Mouse (Mus musculus): ENCODE measurements around the gene Cbl.
"Not testable (repeated sequence)": the region's sequence is repeated elsewhere in the genome, so short reads cannot be mapped to it uniquely, and the experiment has no call there.

Gene Cbl

DNA sequence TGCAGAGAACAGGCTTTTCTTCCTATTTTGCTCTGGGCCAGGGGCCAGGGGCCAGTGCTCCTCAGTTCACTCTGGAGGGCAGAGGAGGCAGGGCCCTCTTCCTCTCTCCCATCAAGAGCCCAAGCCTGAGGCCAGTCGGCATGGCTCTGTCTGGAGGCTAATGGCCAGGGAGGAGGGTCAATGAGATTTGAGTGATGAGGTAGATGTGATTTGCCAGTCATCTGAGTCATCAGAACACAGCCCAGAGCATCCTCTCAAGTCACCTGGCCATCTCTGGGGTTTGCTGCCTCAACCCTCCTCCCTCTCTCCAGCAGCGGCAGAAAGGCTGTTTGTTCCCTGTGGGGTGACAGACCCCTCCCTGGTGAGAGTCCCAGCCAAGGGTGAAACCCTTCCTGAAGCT, 100.6 kb downstream of the Cbl start:
- in situ Hi-C loops (cut with MboI, MseI) = no loop called here

DNA sequence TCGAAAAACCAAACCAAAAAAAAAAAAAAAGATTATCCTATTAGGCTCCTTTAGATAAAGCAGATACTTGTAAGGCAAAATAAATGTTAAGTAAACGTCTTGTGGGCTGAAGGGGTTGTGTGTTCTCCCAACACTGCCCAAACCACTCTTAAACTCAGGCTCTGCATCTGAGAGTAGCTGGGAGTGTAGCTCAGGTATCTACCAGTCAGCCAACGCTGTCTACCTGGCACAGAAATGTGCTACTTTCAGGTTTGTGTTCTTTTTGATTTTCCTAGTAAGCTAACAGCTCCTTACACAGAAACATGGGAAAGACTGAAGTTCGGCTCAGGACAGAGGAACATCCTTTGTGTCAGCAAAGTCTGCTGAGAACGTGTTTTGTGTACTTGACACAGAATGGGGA, 101.6 kb downstream of the Cbl start:
- in situ Hi-C loops (cut with MboI, MseI) = no loop called here

DNA sequence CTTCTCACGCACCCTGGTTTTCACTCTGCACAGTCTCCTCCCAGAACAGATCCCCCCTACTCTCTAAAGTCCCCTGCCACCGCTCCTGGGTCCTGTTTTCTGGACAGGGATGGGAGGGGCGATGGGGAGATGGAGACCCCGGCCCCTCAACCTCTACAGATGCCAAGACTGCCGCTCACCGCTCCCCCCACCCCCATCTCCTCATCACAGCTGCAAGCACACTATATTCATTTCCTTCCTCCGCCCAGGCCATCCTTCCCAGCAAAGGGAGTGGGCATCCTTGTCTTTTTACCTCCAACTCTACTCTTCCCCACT, 102.6 kb downstream of the Cbl start:
- in situ Hi-C loops (cut with MboI, MseI) = no loop called here

DNA sequence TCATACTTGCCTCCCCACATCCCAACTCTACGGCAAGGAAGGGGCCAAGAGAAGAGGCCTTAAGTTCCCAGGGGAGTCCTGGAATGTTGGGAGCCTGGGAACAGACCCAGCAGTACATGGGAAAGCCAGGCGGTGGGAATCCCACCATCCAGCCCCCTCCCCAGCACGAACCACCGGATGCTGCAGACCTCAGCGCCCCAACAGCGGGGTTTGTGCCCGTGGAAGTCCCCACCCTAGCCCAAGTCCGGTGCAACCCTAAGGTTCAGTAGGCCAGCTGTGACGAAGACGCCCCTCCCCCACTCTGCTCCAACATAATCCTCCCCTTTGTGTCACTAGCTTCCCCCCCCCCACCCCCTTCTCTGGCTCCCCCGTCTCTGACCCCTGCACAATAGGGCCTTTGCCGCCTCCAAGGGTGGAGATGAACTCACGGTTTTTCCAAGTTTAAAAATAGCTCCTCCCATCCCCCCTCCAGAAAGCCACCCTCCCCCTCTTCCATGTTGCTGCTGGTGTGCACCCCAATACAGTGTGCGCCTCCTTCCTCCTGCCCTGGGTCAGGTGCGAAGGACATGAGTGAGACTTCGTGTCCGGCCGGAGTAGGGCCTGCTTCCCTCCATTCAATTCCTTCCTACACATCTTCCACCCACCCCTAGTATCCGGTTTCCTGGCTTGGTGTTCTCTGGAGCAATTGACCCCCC, 103.1 kb downstream of the Cbl start:
- in situ Hi-C loops (cut with MboI, MseI) = no loop called here

DNA sequence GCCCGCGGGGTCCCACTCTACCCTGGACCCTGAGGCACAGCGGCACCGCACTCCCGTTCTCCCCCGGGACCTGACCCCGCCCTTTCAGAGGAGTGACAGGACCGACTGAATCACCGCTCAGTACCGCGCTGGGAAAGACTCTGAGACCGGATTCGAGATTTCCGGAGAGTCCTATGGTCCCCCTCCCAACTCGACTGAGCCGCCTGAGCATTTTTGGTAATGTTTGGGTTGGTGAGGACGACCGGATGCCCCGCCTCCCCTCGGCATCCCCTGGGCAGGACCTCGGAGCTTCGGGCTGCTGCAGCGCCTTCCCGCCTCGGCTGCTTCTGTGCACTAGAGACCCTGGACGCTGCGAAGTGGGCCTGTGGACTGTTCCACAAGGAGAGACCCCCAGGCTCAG, 103.8 kb downstream of the Cbl start:
- in situ Hi-C loops (cut with MboI, MseI) = no loop called here

DNA sequence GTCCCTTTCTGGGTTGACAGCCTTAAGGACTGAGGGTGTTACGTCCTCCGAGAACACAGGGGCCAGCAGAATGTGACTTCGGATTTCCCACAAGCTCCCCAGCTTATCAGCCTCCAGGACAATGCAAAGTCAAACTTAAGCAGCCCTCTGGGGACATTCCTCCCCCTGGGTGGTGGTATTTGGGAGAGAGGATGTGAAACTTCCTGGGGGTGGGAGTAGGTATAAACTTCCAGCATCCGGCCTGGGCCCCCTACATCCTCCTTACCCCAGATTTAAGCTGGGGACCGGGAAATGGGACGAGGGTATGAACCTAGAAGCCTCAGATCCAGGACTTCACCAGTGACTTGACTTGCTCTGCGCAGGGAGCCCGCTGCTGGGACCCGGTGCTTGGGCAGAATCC, 104.2 kb downstream of the Cbl start:
- in situ Hi-C loops (cut with MboI, MseI) = no loop called here

DNA sequence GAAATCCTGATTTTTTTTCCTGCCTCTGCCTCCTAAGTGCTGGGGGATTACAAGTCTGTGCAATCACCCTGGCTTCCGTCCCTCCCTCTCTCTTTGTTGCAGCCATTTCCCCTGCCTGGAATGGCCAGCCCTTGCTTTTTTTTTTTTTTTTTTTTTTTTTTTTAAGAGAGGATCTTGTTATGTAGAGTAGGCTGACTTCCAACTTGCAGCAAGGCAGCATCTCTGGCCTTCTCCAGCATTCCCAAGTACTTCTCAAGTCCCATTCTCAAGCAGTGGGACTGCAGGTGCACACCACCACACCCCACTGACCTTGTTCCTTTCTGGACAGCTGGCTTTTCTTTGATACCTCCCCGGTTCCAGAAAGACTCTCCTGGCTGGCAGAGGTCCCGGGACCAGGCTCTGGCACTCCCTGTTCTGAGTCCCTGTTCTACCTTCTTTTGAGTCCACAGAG, 106.5 kb downstream of the Cbl start:
- in situ Hi-C loops (cut with MboI, MseI) = no loop called here

DNA sequence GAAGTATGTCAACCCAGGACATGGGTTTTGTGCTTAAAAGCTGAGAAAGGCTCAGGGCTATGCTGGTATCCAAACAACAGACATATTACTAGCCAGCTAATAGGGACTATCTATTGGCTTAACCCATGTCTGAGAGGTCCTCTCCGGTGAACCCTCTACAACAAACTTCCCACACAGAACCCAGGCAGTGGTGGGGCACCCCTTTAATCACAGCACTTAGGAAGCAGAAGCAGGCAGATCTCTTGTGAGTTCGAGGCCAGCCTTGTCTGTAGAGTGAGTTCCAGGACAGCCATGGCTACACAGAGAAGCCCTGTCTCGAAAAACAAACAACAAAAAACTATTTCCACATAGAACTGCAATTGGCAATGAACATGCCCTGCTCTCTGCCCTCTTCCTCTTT, 107.1 kb downstream of the Cbl start:
- in situ Hi-C loops (cut with MboI, MseI) = no loop called here

DNA sequence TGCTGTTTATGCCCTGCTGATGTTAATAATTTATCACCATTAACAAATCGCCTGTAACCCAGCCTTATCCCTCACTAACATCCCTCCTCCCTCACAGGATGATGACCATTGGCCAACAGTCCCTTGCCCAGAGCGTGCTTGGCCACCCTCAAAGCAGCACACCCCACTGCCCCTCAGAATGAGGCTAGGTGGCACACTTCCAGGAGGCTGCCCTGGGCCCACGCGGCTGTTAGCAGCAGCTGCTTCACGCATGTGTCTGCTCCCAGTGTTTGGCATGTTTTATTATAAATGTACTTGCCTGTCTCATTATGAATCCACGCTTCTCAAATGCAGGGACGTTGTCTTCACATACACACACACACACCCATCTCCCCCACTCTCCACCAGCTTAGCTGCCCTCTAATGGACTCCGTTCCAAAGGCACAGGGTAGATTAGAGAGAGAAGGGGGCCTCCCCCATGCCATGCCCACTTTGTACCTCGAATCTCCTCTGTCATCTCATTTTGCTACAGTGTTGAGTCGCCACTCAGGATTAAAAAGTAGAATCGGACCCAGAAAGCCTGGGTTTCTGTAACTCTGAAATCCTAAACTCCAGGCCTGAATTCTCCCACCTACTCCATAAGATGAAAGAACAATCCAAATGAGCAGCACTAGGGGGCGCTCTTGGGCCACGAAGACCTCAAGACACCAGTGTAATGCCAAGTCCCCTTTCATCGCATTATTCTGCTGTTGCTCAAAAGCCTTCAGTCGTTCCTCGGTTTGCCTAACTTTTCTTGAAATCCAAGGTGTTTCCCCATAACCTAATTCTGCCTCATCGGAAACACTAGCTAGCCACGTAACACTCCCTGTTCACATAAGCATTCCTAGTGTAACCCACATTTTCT, 108.1 kb downstream of the Cbl start:
- in situ Hi-C loops (cut with MboI, MseI) = no loop called here

DNA sequence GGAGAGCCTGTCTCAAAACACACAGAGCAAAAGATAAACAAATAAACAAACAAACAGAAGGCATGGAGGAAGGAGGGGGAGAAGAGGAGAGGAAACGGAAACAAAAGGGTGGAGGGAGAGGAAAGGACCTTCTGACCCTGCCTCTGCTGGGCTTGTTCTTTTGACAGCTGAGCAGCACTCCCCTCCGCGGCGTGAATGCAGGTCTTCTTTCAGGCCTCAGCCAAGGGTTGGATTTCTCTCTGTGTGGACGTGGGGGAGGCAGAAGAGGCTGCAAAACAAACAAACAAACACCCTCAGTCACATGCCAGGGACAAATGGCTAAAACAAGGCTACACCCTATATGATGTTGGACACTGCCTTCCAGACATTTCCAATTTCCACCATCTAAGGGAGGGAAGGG, 108.8 kb downstream of the Cbl start:
- in situ Hi-C loops (cut with MboI, MseI) = no loop called here

DNA sequence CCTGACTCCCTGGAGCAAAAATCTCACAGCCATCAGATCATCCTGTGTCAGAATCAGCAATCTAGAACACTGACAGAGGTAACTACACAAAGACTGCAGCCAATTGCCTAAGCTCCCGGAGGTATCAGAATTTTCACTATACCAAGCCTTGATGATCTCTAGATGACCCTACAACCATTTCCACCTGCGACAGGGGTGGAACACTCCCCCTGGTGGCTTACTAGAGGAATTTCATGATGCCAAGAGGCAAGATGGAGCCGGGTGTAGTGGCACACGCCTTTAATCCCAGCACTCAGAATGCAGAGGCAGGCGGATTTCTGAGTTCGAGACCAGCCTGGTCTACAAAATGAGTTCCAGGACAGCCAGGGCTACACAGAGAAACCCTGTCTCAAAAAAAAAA, 109.5 kb downstream of the Cbl start:
- in situ Hi-C loops (cut with MboI, MseI) = no loop called here

DNA sequence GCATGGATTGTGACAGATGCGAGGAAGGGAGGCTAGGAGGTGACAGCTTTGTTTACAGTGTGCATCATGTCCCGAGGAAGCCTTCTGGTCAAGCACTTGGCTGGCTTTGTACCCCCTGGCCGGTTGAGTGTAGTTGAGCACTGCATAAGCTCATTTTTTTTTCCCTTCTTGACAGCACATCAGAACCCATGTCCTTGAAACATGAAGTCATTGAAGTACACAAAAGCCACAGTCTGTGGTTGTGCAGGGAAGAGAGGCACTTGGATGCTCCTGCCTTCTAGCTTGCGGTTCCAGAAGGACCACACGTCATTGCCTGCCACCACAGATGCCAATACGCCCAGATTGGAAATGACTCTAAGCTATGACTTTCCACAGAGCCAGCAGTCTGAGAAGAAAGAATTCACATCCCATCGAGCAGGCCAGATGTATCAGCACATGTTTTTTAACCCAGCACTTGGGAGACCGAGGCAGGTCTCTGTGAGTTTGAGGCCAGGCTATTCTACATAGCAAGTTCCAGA, 113.8 kb downstream of the Cbl start:
- in situ Hi-C loops (cut with MboI, MseI) = no loop called here

DNA sequence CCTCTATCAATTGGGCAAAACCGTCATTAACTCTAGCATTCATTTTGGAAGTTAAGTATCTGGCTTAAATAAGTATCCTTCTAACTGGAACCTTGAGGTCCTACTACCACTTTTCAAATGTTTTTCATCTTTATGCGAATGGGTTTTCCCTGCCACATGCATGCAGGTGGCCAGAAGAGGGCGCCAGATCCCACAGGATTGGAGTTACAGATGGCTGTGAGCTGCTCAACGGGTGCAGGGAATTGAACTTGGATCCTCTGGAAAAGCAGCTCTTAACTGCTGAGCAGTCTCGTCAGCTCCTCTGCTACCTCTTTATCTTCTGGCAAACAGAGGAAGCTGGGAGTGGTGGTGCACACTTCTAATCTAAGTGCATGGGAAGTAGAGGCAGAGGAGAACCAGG, 114.8 kb downstream of the Cbl start:
- in situ Hi-C loops (cut with MboI, MseI) = no loop called here

DNA sequence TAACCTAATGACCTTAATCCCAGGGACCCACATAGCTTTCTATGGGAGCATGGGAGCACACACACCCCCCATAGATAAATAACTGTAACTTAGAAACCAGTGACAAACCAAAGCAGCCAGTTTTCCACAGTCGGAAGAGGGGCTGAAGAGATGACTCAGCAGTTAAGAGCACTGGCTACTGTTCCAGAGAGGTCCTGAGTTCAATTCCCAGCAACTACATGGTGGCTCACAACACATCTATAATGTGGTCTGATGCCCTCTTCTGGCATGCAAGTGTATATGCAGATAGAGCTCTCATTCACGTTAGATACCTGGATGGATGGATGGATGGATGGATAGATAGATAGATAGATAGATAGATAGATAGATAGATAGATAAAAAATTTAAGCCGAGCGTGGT, 117.7 kb downstream of the Cbl start:
- in situ Hi-C loops (cut with MboI, MseI) = no loop called here

DNA sequence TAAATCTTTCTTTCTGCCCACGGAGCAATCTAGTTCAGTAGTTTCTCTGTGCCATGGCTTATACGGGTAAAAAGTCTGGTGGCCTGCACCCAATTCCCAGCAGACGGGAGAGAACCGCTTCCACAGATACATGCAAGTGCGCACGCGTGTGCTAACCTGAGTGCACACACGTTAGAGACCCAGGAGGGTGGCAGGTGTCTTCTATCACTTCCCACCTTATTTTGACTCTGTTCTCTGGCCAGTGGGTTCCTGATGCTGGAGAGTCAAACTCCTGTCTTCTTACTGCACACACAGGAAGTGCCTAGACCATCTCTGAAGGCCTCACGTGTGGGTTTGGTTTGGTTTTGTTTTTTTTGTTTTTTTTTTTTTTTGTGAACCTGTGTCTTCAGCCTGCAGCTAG, 118.2 kb downstream of the Cbl start:
- in situ Hi-C loops (cut with MboI, MseI) = no loop called here

DNA sequence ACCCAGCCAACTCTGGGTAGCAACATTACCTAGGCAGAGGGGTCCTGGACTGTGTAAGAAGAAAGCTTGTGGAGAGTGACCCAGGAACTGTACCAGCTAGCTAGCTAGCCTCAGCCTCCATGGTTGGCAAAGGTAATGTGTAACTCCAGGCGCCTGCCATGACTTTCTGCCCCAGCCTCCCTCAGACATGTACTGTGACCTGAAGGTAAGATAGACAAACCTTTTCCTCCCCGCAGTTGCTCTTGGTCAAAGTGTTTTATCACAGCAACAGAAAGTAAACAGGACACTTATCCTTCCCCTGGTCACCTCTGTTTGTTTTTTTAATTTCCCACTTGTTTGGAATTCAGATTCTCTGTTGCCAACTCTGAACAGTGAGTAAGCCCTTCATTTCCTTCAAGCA, 119.4 kb downstream of the Cbl start:
- in situ Hi-C loops (cut with MboI, MseI) = no loop called here

DNA sequence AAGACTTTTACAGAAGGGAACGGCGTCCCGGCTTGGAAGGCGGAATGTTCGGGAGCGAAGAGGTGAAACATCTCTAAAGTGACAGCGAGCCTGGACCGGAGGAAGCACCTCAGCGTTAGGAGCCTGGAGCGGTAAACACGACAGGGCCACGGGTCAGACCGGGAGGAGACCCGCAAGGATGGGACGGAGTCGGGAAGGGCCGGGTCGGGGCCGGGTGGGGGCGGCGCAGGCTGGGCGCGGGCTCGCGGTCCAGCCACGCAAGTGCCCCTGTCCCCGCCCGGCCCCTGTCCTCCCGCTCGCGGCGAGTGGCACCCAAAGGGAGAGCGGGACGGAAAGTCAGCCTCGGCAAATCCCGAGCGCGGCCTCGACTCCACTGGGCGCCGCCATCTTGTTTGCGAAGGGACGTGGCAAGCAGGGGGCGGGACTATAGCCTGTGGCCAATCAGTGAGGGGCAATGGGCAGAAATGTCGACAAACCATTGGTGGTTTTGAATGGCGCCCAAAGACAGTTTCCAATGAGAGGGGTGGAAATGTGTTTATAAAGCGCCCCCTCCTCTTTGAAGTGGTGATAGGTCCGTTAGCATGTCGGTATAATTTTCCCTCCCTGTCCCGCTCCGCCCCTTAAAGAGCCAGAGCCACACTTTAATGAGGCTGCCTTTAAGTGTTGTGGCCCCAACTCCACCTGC, 120.6 kb downstream of the Cbl start, which contains the start of the genes Gm49380 and Rnf26:
Gene Gm49380, minus strand, starts transcription at position 396 of the 685 bp plus-strand sequence.
Gene Rnf26, minus strand, starts transcription at position 413 of the 685 bp plus-strand sequence.
- in situ Hi-C loops (cut with MboI, MseI) = no loop called here

DNA sequence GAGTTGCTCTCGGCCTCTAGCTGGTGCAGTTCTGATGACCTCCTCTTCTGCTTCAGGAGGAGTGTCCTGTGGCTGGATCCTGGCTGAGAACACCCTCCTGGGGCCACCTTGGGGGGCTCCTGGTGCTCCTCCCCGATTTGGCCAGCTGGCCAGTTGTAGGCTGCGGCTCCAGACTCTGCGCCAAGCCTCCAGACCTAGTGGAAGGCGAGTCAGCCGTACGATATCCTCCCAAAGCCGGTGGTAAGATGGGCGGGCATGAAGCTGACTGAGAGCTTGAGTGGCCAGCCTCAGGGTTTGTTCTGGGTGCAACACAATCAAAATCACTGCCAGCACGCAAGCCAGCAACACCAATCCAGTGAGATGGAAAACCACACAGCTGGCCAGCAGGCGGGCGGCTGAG, 121.9 kb downstream of the Cbl start:
- in situ Hi-C loops (cut with MboI, MseI) = not testable (repeated sequence)

DNA sequence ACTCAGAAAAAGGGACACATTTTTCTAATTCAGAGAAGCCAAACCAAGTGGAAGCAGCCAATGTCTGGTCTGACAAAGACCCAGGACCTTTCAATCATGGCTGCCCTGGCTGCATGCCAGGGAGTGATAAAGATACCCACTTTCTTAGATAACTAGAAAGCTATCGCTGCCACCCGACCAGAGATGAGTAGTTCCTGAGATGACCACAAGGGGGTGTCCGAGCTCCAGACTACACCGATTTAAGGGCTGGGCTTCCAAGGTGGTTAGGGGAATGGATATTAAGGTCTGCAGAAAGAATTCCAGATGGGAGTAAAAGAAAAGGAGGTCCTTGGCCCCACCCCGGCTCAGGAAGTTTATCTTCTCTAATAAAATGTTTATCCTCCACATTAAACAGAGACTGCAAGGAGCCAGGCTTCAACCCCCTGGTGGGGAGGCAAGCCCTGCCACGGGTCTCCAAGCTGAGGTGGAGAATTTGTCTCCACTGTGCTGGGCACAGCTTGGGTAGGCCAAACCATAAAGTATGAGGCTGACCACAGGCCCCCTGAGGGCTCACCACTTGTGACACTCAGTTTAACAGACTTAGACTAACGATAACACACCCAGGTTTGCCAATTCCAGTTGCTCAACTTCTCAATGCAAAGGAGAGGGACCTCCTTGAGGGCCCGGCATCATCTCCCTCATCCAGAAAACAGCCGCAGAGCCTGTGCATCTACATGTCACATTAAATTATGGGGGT, 124.3 kb downstream of the Cbl start:
- in situ Hi-C loops (cut with MboI, MseI) = no loop called here

DNA sequence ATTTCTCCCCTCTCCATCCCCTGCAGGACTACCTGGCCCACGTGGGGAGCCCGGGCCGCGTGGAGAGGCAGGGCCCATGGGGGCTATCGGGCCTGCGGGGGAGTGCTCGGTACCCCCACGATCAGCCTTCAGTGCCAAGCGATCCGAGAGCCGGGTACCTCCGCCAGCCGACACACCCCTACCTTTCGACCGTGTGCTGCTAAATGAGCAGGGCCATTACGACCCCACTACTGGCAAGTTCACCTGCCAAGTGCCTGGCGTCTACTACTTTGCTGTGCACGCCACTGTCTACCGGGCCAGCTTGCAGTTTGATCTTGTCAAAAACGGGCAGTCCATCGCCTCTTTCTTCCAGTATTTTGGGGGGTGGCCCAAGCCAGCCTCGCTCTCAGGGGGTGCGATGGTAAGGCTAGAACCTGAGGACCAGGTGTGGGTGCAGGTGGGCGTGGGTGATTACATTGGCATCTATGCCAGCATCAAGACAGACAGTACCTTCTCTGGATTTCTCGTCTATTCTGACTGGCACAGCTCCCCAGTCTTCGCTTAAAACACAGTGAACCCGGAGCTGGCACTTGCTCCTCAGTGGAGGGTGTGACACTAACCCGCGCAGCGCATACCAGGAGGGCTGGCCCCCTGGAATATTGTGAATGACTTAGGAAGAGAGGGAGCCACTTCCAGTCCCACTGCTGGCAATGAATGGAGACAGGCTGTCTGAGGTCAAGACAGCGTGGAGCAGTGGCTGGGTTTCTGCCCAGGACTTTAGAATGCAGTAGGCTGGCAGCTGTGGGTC, 125.4 kb downstream of the Cbl start:
- in situ Hi-C loops (cut with MboI, MseI) = no loop called here

Data from T-helper 2 cell (primary cell).